Mouse (Mus musculus) lung, adult 2 months (tissue): Measurements from ENCODE around the gene Adamts4. TPM values are rescaled to one million over a fixed set of nuclear protein-coding genes. Genes with fewer than 3 reads are reported as not detected.

Experiments used
- DNase-seq: peaks from one replicate; pipeline ENCODE4 v3.0.0; 2022
- H3K4me1 ChIP-seq: fragments of 200-500 bp; 2 replicates; pipeline ENCODE4 v1.6.1; 2011; ENCODE audit warnings: low read length; ENCODE audit not compliant: control insufficient read depth, insufficient read depth
- H3K4me3 ChIP-seq: fragments of 200-500 bp; replicated peaks from 2 replicates; pipeline ENCODE3; 2011; ENCODE audit warnings: low read depth, mild to moderate bottlenecking, control low read depth, low read length; ENCODE audit errors: extremely low read depth
- CTCF ChIP-seq: fragments of 200-500 bp; IDR thresholded peaks from 2 replicates; pipeline ENCODE4 v1.5.1; 2011; ENCODE audit warnings: mild to moderate bottlenecking, low read length, control low read depth; ENCODE audit not compliant: insufficient read depth
- POLR2A ChIP-seq: fragments of 200-500 bp; IDR thresholded peaks from 2 replicates; pipeline ENCODE4 v1.6.1; 2011; ENCODE audit warnings: low read depth, mild to moderate bottlenecking, control low read depth, low read length, borderline replicate concordance; ENCODE audit errors: extremely low read depth
- WGBS: fragments of 180-500 bp; shearing (Covaris S2); methylation state at CpG from one replicate; pipeline ENCODE4 v1.1.7; 2018; 5-methylcytosine and 5-hydroxymethylcytosine counted together
- polyA plus RNA-seq: library from polyadenylated mRNA; depleted of rRNA; stranded (reverse); fragments of >200 nt; gene quantifications from 2 replicates; pipeline ENCODE4 v1.2.3, GENCODE M21; 2012

Adamts4 gene
- polyA plus RNA-seq, 1 experiment: 1.3 TPM

DNA sequence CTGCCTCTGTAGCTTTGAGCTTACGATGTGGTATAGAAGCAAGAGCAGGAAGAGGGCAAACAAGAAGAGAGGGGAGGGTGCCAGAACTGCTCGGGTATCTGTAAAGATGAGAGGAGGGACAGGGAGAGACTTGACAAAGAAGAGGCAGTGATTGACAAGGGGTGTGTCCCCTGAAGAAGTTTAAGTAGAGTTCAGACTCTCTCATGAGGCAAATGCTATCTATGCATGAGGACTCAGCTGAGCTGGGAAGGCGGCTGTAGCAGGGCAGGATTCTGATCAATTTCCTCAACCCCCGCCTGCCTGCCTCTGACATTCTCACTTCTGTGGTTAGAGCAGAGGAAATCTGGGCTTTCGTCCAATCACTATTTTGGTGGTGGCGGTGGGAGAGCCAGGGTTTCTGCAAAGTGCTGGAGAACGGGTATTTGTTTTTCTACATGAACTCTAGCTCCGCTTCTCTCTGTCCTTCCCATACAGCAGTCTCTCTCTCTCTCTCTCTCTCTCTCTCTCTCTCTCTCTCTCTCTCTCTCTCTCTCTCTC lies 12.4 kb downstream of the Adamts4 start:
- H3K4me1 ChIP-seq: peaks cover 6% of the 10 kb centered on the region; the same call in 1 of the 2 replicates
- 0% methylated on average over 8 of the region's 8 CpGs for WGBS
- no peak overlapping the region for H3K4me3 ChIP-seq
- TF ChIP-seq CTCF (no peak), POLR2A (no peak)
- DNase-seq: no peak

DNA sequence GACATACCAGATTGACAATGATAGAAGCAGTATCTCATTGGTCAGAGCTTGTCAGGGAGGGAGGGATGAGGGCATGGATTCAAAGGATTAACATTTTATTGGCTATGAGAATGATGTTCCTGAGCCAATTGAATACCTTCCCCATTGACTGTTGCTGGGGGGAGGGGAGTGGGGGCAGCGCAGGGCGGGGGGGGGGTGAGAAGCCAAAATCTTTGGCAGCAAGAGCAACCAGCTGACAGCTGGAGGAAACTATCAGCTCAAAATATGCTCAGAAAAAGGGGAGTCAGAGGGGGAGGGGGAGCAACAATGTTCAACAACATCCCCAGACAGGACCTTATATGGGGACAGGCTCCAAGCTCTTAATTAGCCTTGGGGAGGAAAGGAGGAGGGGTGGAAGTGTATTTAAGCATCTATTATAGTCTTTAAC lies 13.0 kb downstream of the Adamts4 start:
- DNase-seq: no peak
- 7% methylated on average over 2 of the region's 2 CpGs for WGBS
- H3K4me3 ChIP-seq: no peak overlapping the region
- TF ChIP-seq POLR2A: no peak
- TF ChIP-seq CTCF: no peak
- H3K4me1 ChIP-seq: peaks cover 6% of the 10 kb centered on the region; the same call in 1 of the 2 replicates

DNA sequence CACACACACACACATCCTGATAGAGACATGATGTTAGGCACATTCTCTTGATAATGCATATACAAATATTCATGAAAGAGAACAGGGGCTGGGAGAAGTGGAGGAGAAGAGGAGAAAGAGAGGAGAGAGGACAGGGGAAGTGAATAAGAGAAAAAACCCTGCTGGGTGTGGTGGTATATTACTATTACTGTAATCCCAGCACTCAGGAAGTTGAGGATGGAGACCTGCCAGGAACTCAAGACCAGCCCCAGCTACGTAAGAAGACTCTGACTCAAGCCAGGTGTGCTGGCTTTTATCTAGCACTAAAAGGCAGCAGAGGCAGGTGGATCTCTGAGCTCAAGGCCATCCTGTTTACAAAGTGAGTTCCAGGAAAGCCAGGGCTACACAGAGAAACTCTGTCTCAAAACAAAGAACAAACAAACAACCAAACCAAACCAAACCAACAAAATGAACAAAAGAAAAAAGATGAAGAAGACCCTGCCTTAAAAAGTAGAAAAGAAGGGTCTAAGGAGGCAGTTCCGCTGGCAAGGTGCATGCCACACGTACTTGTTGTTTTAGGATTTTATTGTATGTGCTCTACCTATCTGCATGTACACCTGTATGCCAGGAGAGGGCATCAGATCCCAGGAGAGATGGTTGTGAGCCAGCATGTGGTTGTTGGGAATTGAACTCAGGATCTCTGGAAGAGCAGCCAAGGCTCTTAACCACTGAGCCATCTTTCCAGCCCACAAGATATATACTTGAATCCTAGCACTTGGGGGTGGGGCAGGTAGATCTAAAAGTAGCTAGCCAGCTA lies 13.6 kb downstream of the Adamts4 start:
- WGBS: 63% methylated on average over 3 of the region's 3 CpGs

DNA sequence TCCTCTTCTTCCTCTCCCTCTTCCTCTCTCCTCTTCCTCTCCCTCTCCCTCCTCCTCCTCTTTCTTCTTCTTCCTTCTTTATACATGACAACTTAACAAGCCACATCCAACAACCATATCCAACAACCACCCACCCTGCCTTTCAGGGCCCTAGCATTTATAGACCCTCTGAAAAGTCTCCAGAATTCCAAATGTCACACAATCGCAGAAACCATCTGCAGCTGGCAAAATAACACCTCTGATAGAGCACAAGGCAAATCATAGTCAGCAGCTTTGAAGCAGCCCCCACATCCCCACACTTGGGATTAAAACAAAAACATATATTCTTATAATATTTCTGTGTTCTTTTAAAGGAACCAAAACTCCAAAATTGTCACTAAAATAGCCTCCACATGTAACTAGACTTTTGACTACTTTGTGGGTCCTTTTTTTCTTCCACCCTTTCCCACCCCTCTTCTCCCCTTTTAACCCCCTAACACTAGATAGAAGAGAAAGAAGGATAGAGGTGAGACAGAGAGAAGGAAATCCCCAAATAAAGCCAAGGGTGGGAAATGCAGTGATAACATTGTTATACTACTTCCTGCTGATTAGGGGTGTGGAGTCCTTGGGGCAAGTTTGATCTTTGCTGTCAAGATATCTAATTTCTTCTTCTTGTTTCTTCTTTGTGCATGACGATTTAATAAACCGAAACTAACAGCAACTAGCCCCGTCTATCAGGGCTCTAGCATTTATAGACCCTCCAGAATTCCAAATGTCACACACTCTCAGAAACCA lies 15.9 kb downstream of the Adamts4 start:
- no peak for DNase-seq
- TF ChIP-seq CTCF: no peak
- 37% methylated on average over 4 of the region's 4 CpGs for WGBS
- H3K4me1 ChIP-seq: peaks cover 6% of the 10 kb centered on the region; the same call in 1 of the 2 replicates
- no peak overlapping the region for H3K4me3 ChIP-seq

More for the DNA sequence above, 13.6 kb downstream of the Adamts4 start:
- Histone ChIP-seq H3K4me1 (peaks cover 6% of the 10 kb centered on the region; the same call in 1 of the 2 replicates), H3K4me3 (no peak overlapping the region)
- no peak for DNase-seq
- no peak for TF ChIP-seq CTCF
- no peak for TF ChIP-seq POLR2A

DNA sequence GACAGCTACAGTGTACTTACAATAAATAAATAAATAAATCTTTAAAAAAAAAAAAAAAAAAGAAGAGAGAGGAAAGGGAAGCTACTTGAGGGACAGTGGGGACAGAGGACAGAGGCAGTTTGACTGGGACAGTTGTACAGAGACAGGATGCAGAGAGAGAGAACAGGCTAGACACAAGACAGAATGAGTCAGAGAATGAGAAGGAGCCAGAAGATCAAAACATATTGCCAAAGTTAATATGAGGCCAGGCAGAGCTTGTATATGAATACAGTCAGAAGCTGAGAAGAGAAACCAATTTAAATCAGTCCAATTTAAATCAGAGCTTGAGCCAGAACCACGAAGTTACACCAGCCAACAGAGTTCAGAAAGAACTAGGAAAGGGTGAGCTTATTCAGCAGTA lies 18.1 kb downstream of the Adamts4 start:
- 58% methylated on average over 1 of the region's 1 CpGs for WGBS
- Histone ChIP-seq H3K4me3 (no peak overlapping the region), H3K4me1 (peaks cover 12% of the 10 kb centered on the region; the same call in 1 of the 2 replicates)
- TF ChIP-seq POLR2A (no peak), CTCF (no peak)
- no peak for DNase-seq

DNA sequence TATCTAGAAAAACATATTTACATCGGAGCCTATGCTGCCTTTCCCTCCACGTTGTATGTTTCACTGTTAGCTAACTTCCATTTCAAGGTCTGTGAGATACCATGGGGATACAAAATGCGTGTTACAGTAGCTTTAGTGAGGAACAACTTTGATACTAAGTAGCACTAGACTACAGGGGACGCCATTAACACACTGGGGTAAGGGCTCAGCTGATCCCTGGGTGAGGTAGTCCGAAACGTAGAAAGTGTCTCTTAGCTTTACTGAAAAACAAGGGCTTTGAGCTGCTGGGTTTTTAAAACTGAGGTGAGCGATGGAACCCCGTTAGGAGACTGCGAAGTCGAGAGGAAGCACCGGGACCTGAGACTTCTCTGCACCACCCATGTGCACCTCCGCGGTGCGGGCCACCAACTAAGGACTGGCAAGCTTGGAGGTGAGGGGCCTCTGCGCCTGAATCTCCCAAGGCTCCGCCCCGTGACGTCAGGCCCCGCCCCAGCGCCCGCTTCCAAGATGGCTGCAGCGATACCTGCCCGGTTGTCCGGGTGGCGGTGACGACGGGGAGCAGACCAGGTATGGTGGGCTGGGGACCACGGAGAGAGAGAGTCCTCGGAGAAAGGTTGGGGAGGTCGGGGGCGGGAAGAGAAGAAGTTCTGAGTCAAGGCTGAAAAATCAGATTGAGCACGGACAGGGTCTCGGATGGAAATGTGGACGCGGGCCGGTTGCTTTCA lies 19.8 kb downstream of the Adamts4 start, which contains the start of gene B4galt3:
Gene B4galt3, plus strand, starts transcription at position 481 of the 725 bp plus-strand sequence.
- H3K4me3 ChIP-seq: peak within 1 kb of the TSS; percentile 88
- WGBS: 4% methylated on average over 36 of the region's 36 CpGs
- peaks cover 12% of the 10 kb centered on the region; the same call in 1 of the 2 replicates for H3K4me1 ChIP-seq
- TF ChIP-seq POLR2A (peak; percentile 97), CTCF (no peak)
- DNase-seq: peak; percentile 99

DNA sequence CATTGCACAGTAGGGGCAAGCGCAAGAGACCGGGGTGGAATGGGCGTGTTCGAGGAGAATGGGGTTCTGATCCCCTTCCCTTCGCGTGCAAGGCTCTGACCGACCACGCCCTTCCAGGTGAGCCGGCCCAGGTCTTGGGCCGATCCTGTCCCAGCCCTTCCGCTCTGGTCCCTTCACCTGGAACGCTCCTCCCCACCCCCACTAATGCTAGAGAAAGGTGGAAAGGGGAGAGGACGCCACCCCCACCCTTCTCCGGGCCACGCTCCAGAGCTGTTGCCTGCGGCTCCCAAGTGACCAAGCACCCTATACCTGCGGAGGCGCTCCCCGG lies 20.3 kb downstream of the Adamts4 start:
- TF ChIP-seq CTCF (no peak), POLR2A (no peak; the same call in 1 of the 2 replicates)
- WGBS: 2% methylated on average over 19 of the region's 19 CpGs
- H3K4me1 ChIP-seq: peaks cover 12% of the 10 kb centered on the region; the same call in 1 of the 2 replicates
- H3K4me3 ChIP-seq: peak overlapping the region; percentile 88
- DNase-seq: no peak

DNA sequence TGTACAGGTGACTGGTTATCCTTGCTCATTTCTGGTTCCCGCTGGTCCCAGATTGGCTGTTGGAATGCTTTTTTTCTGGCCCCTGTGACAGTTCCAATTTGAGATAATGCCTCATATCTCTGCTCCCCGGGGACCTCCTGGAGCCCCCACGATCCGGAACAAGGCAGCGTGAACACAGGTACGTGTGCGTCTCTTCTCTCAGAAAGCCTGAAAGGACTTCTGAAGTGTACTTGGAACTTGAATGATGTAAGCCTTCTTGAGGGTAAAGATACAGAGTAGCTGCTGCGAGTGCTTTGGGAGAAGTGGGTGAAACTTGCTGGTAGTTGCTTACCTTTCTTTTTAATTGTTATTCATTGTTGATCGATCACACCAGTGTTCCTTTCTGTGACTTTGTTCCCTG lies 21.0 kb downstream of the Adamts4 start:
- no peak for TF ChIP-seq POLR2A
- TF ChIP-seq CTCF: no peak
- H3K4me3 ChIP-seq: peak overlapping the region; percentile 88
- H3K4me1 ChIP-seq: peaks cover 12% of the 10 kb centered on the region; the same call in 1 of the 2 replicates
- DNase-seq: peak; percentile 48
- 45% methylated on average over 9 of the region's 9 CpGs for WGBS

DNA sequence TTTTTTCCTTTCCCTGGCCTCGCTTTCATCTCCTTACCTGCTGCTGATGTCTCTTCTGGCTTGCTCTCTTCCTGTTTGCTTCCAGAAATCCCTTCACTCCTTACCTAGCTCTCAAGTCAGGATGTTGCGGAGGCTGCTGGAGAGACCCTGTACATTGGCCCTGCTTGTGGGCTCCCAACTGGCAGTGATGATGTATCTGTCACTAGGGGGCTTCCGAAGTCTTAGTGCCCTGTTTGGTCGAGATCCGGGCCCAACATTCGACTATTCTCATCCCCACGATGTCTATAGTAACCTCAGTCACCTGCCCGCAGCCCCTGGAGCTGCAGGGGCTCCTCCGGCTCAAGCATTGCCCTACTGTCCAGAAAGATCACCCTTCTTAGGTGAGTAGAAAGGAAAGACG lies 21.4 kb downstream of the Adamts4 start:
- no peak for TF ChIP-seq POLR2A
- TF ChIP-seq CTCF: no peak
- peaks cover 12% of the 10 kb centered on the region; the same call in 1 of the 2 replicates for H3K4me1 ChIP-seq
- DNase-seq: no peak
- WGBS: 55% methylated on average over 10 of the region's 10 CpGs
- no peak overlapping the region for H3K4me3 ChIP-seq
